Mouse (Mus musculus) heart, embryonic 16.5 days (tissue): ENCODE data around the gene Slc17a8. TPM values are rescaled to one million over a fixed set of nuclear protein-coding genes. Genes with fewer than 3 reads are reported as not detected.

Experiments used
- ATAC-seq: fragments of 200-750 bp; cut with Nextera tagmentation; replicated peaks from 2 replicates; pipeline ENCODE4 v1.8.0; 2017; ENCODE audit warnings: moderate number of reproducible peaks; ENCODE audit not compliant: insufficient read depth, low FRiP score; ENCODE audit errors: extremely low read depth
- H3K27ac ChIP-seq: fragments of 300-500 bp; sonication (generic); 2 replicates; pipeline ENCODE4 v1.5.1; 2014; ENCODE audit warnings: mild to moderate bottlenecking, low read length, control low read depth, moderate library complexity
- H3K27me3 ChIP-seq: fragments of 300-500 bp; sonication (generic); 2 replicates; pipeline ENCODE4 v1.6.1; 2014; ENCODE audit warnings: low read length, mixed read lengths; ENCODE audit not compliant: control insufficient read depth, insufficient read depth
- H3K36me3 ChIP-seq: fragments of 300-500 bp; sonication (generic); 2 replicates; pipeline ENCODE4 v1.6.1; 2014; ENCODE audit not compliant: control insufficient read depth, insufficient read depth
- H3K4me1 ChIP-seq: fragments of 300-500 bp; sonication (generic); 2 replicates; pipeline ENCODE4 v1.6.1; 2014; ENCODE audit warnings: low read length, mixed read lengths; ENCODE audit not compliant: control insufficient read depth, insufficient read depth
- H3K4me2 ChIP-seq: fragments of 300-500 bp; sonication (generic); 2 replicates; pipeline ENCODE4 v1.6.1; 2014; ENCODE audit warnings: low read depth, mild to moderate bottlenecking, control low read depth, low read length
- H3K4me3 ChIP-seq: fragments of 300-500 bp; sonication (generic); 2 replicates; pipeline ENCODE4 v1.5.1; 2014; ENCODE audit warnings: mild to moderate bottlenecking, control low read depth, low read length
- H3K9ac ChIP-seq: fragments of 300-500 bp; sonication (generic); 2 replicates; pipeline ENCODE4 v1.6.1; 2014; ENCODE audit warnings: low read length, control low read depth
- H3K9me3 ChIP-seq: fragments of 300-500 bp; sonication (generic); replicated peaks from 2 replicates; pipeline ENCODE4 v1.6.1; 2016; ENCODE audit warnings: low read length; ENCODE audit not compliant: control insufficient read depth
- WGBS: fragments of 180-500 bp; shearing (Covaris S2); extraction: QIAGEN DNeasy Blood & Tissue Kit; methylation state at CpG from one replicate; pipeline ENCODE4 v1.1.7; 2014; 5-methylcytosine and 5-hydroxymethylcytosine counted together
- polyA plus RNA-seq: library from polyadenylated mRNA; unstranded; fragments of >200 nt; fragmentation: Nextera tagmentation; extraction: Ambion mirVana; gene quantifications from 2 replicates; pipeline ENCODE4 v1.2.1, GENCODE M21; 2015

The Slc17a8 gene
- polyA plus RNA-seq, 1 experiment from 2014 or later, result 0.11 TPM

GRCm38 (mm10) chr10:89637001-89637400 is 15.9 kb upstream of the Slc17a8 start:
- Histone ChIP-seq H3K4me2 (no peak overlapping the region), H3K27me3 (no peaks in the 10 kb centered on the region), H3K4me1 (no peaks in the 10 kb centered on the region), H3K27ac (no peak overlapping the region), H3K9ac (no peak overlapping the region), H3K4me3 (no peak overlapping the region), H3K9me3 (no peaks in the 10 kb centered on the region), H3K36me3 (peaks cover 21% of the 10 kb centered on the region)
- WGBS, result 81% methylated on average over 3 of the region's 3 CpGs
- no peak for ATAC-seq

GRCm38 (mm10) chr10:89635018-89635417 is 14.0 kb upstream of the Slc17a8 start:
- H3K9ac ChIP-seq, result no peak overlapping the region
- peaks cover 3% of the 10 kb centered on the region; the same call in 1 of the 2 replicates for H3K36me3 ChIP-seq
- 82% methylated on average over 5 of the region's 5 CpGs for WGBS
- H3K27me3 ChIP-seq, result no peaks in the 10 kb centered on the region
- H3K9me3 ChIP-seq, result no peaks in the 10 kb centered on the region
- no peak overlapping the region for H3K4me2 ChIP-seq
- no peak overlapping the region for H3K27ac ChIP-seq
- ATAC-seq, result no peak
- no peak overlapping the region for H3K4me3 ChIP-seq
- H3K4me1 ChIP-seq, result no peaks in the 10 kb centered on the region

GRCm38 (mm10) chr10:89633736-89634426 is 12.8 kb upstream of the Slc17a8 start:
- Histone ChIP-seq H3K36me3 (peaks cover 3% of the 10 kb centered on the region; the same call in 1 of the 2 replicates), H3K4me3 (no peak overlapping the region), H3K9ac (no peak overlapping the region), H3K4me1 (no peaks in the 10 kb centered on the region), H3K27ac (no peak overlapping the region), H3K27me3 (no peaks in the 10 kb centered on the region), H3K4me2 (no peak overlapping the region), H3K9me3 (no peaks in the 10 kb centered on the region)
- 79% methylated on average over 7 of the region's 7 CpGs for WGBS
- ATAC-seq, result no peak

GRCm38 (mm10) chr10:89633121-89633520 is 12.1 kb upstream of the Slc17a8 start:
- no peak for ATAC-seq

GRCm38 (mm10) chr10:89631831-89632230 is 10.8 kb upstream of the Slc17a8 start:
- H3K9ac ChIP-seq, result no peak overlapping the region
- H3K4me3 ChIP-seq, result no peak overlapping the region
- no peak for ATAC-seq
- no peaks in the 10 kb centered on the region for H3K36me3 ChIP-seq
- no peaks in the 10 kb centered on the region for H3K27me3 ChIP-seq
- no peak overlapping the region for H3K27ac ChIP-seq
- no peaks in the 10 kb centered on the region for H3K4me1 ChIP-seq
- H3K9me3 ChIP-seq, result no peaks in the 10 kb centered on the region
- H3K4me2 ChIP-seq, result no peak overlapping the region
- 63% methylated on average over 5 of the region's 5 CpGs for WGBS

More at GRCm38 (mm10) chr10:89633121-89633520, 12.1 kb upstream of the Slc17a8 start:
- Histone ChIP-seq H3K9me3 (no peaks in the 10 kb centered on the region), H3K4me3 (no peak overlapping the region), H3K27ac (no peak overlapping the region), H3K4me1 (no peaks in the 10 kb centered on the region), H3K27me3 (no peaks in the 10 kb centered on the region), H3K36me3 (no peaks in the 10 kb centered on the region), H3K9ac (no peak overlapping the region), H3K4me2 (no peak overlapping the region)
- 88% methylated on average over 4 of the region's 4 CpGs for WGBS

- Histone ChIP-seq H3K27me3 (no peaks in the 10 kb centered on the region), H3K4me1 (no peaks in the 10 kb centered on the region), H3K9me3 (no peaks in the 10 kb centered on the region), H3K36me3 (no peaks in the 10 kb centered on the region), H3K9ac (no peak overlapping the region), H3K4me2 (no peak overlapping the region), H3K4me3 (no peak overlapping the region), H3K27ac (no peak overlapping the region)
- 90% methylated on average over 1 of the region's 1 CpGs for whole genome bisulfite sequencing
- no peak for ATAC-seq
Observed at GRCm38 (mm10) chr10:89630564-89630963, 9.5 kb upstream of the Slc17a8 start.

- WGBS, result 34% methylated on average over 3 of the region's 3 CpGs
- ATAC-seq, result no peak; the same call in 1 of the 2 replicates
Observed at GRCm38 (mm10) chr10:89630052-89630451, 9.0 kb upstream of the Slc17a8 start.

GRCm38 (mm10) chr10:89626714-89627113 is 5.7 kb upstream of the Slc17a8 start:
- ATAC-seq, result no peak
- no peak overlapping the region for H3K4me3 ChIP-seq
- H3K9ac ChIP-seq, result no peak overlapping the region
- no peaks in the 10 kb centered on the region for H3K4me1 ChIP-seq
- no peaks in the 10 kb centered on the region for H3K36me3 ChIP-seq
- no peaks in the 10 kb centered on the region for H3K9me3 ChIP-seq
- WGBS, result 81% methylated on average over 2 of the region's 2 CpGs
- no peak overlapping the region for H3K27ac ChIP-seq
- no peak overlapping the region for H3K4me2 ChIP-seq
- no peaks in the 10 kb centered on the region for H3K27me3 ChIP-seq

More at GRCm38 (mm10) chr10:89630052-89630451, 9.0 kb upstream of the Slc17a8 start:
- Histone ChIP-seq H3K36me3 (no peaks in the 10 kb centered on the region), H3K4me3 (no peak overlapping the region), H3K27ac (no peak overlapping the region), H3K4me1 (no peaks in the 10 kb centered on the region), H3K27me3 (no peaks in the 10 kb centered on the region), H3K9ac (no peak overlapping the region), H3K4me2 (no peak overlapping the region), H3K9me3 (no peaks in the 10 kb centered on the region)

- Histone ChIP-seq H3K27me3 (no peaks in the 10 kb centered on the region), H3K9ac (no peak overlapping the region), H3K4me2 (no peak overlapping the region), H3K4me3 (no peak overlapping the region), H3K4me1 (peaks cover 1% of the 10 kb centered on the region; the same call in 1 of the 2 replicates), H3K27ac (no peak overlapping the region), H3K36me3 (no peaks in the 10 kb centered on the region), H3K9me3 (no peaks in the 10 kb centered on the region)
- ATAC-seq, result no peak
- 85% methylated on average over 2 of the region's 2 CpGs for whole genome bisulfite sequencing
Observed at GRCm38 (mm10) chr10:89624196-89624595, 3.1 kb upstream of the Slc17a8 start.
